Mouse (Mus musculus) CD4-positive, CD25-positive, alpha-beta regulatory T cell, adult 2 months (primary cell): ENCODE data around the gene Cp.
"Not testable (repeated sequence)": the region's sequence is repeated elsewhere in the genome, so short reads cannot be mapped to it uniquely, and the experiment has no call there.

Experiments
- DNase-seq: peaks from one replicate; pipeline ENCODE4 v3.0.0-alpha.2; 2012; ENCODE audit warnings: low read depth, low spot score

The Cp gene

DNA sequence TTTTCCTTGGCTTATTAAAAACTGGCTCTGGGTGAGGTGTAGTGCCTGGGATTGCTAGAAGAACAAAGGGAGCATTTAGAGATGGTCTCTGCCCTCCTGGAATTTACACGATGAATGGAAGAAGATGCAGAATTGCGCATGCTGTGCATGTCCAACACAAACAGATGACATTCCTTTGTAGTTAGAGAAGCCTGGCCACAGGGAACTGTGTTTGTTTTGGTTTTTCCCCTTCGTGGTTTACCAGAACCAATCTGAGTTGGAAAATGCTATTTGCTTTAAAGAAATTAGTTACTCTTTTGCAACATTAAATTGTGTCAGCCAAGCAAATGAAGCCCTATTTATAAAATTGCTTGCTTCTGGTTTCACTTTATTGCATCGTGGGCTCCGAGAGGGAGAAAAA is at the start of gene Cp:
Gene Cp (plus strand): TSS at position 170 of the 400 bp plus-strand sequence.
- DNase-seq: no peak

DNA sequence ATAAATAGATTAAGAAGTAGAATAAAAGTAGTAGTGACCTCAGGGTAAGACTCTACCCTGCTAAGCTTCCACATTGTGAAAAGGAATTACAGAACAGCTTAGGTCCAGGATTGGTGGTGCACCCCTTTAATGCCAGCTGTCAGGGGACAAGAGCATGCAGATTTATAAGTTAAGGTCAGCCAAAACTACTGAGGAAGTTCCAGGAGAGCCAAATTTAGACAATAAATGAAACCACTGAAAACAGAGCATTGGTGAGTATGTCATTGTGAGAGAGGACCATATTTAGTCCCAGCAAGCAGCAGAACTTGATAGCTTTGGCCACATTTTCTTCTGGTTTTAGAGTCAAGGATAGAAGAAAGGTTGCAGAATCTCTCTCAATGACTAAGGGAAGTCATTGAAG is 8.3 kb upstream of the Cp start:
- no peak for DNase-seq

DNA sequence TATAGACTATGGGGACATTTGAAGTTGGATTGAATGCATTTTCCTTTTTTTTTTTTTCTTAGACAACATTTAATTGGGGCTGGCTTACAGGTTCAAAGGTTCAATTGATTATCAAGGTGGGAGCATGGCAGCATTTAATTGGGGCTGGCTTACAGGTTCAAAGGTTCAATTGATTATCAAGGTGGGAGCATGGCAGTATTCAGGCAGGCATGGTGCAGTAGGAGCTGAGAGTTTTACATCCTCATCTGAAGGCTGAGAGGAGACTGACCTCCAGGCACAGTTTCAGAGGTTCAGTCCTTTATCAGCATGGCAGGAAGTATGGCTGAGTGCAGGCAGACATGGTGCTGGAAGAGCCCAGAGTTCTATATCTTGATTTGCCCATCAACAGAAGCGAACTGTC is 7.5 kb upstream of the Cp start:
- DNase-seq: not testable (repeated sequence)

DNA sequence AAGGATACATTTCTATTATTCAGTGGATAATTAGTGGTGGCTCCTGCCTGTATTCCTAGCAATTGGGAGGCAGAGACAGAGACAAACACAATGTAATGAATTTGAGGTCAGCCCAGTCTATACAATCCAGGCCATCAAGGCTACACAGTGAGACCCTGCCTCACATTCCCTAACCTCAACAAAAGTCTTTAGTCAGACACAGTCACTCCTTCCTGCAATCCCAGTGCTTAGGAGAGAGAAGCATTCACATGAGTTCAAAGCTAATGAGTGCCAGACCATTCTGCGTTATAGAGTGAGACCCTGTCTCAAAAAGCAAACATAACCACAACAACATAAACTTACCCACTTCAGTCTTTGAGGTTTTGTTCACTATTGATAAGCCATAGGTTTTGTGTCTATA is 3.4 kb upstream of the Cp start:
- DNase-seq: no peak

DNA sequence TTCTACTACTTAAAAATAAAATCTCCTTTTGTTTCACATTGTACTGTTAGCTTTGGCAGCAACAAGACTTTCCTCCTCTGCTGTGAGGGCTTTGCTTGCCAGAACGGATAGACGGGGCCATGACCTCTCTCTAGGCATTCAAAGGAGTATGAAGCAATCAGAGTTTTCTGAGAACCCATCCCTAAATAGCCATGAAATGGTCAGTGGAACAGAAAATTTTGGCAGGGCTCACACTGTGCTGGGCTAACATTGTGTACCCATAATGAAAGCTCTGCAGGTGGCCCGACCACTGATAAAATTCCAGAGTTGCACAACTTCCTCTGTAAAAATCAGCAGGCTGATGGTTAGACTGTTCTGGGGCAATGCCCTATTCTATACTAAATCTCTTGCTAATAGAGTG is 3.0 kb upstream of the Cp start:
- no peak for DNase-seq

DNA sequence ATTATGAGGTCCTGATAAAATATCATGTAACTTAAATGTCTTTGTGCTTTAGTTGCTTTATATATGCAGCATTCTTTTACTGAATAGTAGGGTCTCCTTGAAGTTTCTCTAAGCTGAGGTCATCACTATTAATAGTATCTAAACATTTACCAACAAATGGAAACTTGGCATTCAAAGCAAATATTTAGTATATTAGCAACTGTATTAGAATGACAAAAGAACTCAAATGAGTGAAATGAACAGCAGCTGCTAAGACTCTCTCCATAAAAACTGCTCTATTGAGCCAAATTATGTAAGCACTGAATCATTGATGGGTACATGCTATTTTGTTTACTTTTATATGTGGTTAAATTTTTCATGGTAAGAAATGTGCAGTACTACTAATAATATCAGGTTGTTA is 1.2 kb downstream of the Cp start:
- no peak for DNase-seq

DNA sequence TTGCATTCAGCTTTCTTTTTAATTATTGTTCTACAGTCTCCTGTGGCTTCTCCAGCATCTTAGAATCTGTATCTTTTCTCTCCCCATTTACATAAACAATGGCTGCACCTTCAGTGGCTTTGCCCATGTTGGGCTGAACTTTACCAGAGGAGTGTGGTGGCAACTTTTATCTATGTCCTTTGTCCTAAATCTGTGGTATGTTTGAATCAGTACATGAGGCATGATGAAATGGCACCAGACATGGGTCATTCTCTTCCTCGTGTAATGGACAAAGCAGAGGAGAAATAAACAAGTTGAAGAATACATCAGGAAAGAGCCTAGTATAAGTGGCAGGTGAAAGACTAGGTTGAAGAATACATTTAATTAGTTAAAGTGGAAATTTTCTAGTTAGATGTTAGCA is 2.1 kb downstream of the Cp start:
- DNase-seq: no peak

DNA sequence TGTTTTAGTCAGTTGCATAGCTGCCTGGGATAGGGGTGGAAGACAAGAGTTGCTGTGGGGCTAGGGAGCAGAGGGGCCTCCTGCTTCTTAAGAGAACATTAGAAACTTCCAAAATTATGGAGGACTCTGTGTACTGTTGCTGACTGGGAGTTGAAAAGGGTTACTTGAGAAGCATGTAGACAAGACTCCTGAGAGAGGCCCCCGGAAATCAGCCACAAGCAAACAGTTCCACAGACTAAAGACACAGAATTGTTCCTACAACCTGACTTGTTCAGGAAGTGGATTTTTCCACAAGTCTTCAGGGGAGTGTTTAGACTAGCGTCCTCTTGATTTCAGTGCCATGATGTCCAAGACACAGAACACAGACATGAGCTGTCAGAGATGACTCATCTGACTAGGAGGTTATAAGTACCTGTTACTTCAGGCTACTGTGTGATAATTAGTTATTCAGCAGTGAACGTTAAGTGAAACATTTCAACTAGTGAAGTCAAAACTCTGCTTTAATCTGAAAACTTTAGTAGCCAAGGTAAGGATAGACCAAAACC is 3.8 kb downstream of the Cp start:
- DNase-seq: no peak

DNA sequence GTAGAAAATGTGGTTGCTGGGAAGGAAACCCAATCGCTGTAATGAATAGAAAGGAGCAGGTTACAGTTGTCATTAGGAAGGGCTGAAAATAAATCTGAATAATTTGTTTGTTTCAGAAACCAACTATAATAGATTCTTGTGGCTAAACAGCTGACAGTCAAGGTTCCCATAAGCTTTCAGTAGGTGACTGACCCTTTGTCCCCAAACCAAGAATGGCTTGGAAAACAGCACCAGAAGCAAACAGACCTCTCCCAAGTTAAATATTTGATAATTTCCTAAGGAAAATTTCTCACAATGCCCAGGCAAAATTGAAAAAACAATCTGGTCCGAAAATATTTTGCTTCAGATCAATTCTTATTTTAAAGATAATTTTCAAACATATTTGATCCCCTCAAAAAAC is 4.5 kb downstream of the Cp start:
- no peak for DNase-seq

DNA sequence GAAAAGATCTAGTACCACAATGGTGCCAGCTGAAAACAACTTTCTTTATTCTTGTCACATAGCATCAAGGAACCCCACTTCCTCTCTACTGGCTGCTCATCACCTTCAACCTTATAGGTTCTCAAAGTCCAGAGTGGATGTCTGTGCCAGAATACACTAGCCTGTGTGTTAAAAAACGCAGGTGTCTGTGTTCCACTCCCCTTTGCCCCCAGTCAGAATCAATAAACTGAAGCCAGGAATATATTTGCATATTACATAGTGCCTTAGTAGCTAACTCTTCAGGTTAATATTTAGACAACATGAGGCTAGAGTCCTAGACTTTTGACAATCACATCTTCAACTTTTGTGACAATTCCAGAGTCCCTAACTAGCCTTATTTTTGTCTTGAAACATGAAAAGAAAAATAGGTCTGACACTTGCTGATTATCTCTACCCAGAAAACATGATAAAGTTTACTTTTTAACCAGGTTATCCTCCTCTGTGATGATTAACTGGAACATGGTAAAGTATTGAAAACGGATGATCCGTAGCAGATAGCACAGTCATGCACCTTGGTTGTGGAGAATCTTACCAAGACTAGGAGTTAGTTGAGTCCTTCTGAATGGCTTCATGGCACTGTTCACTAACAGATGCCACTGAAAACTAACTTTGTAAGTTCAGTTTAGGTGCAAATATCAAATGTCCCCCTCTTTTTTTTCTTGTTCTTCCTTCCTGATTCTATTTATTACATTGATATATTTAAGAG is 6.1 kb downstream of the Cp start:
- no peak for DNase-seq

DNA sequence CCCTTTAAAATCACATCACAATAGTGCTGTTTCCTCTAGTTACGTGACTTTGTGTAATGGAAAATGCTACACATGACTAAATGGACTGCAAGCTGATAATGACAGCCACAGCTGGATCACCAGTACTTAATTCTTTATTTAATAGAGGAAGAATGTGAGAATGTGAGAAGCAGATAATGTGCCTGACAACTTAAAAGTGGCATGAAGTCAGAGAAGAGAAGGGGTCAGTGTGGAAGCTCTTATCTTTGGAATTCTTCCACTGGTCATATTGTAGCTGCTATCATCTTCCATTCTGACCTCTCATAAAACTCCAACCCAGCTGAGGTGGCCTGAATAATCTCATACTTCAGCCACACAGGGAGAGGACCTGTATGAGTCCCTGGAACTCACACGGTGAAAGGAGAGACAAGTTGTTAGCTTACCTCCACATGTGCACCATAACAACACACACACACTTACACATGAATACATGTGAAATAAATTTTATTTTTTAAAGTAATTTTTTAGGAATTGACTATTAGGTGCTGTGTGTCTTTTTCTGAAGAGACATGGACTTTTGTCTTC is 7.9 kb downstream of the Cp start:
- DNase-seq: no peak

DNA sequence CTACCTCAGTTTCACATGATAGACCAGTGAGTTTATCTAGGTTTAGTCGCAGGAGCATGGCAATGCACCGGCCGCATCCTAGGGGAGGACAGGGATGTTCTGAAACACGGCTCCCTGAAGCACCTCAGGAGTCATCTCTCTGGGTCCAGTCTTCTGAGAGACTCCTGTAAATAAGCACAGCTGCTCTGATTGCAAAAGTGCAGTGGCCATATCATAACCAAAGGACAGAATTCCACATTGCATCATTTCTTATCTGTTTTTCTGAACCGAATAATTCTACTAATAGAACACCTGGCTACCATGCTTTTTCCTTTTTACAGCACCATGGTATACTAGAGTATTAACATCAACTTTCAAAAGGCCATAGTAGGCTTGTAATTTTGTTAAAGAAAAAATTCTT is 8.4 kb downstream of the Cp start:
- DNase-seq: no peak

DNA sequence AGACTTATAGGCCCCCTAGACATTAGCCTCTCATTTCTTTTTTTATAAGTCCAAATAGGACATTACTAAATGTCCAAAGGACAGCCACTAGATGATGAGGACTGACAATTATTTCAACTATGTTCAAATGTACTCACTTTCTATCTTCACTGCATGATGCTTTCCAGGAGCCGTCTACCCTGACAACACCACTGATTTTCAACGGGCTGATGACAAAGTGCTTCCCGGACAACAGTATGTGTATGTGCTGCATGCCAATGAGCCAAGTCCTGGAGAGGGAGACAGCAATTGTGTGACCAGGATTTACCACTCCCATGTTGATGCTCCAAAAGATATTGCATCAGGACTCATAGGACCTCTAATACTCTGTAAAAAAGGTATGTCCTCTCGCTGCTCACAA is 9.2 kb downstream of the Cp start:
- no peak for DNase-seq

DNA sequence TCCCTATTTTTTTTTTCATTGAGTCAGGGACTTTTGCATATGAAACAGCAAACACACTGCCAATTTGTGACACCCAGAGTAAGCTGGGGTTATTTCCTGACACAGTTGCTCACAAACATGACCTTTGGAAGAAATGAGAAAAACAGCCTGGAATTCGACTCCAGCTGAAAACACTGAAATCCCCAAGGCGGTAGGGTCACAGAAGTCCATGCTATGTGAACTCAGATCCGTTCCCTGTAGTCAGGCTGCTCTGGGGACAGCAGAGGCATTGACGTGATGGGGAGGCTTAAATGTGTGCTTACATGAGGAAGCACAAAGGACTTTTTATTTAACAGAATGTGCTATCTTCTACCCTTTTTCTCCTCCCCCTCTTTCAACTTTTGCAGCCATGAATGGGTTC is 21.6 kb downstream of the Cp start:
- no peak for DNase-seq

DNA sequence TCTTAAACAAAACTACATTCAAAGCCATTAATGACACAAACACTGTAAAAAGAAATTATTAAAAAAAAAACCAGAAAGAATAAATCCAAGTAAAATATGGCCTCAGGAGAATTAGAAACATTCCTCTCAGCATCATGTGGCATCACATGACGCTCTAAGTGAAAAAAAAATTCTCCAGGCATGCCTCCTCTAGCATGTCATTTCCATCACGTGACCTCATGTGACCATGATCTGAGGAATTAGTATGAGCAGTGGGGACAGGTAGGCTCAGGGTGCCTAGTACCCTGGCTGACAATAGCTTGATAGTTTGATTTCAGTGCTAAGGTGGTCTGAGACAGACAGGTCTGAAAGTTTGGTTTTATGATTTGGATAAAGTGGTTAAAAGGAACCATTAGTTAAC is 24.3 kb downstream of the Cp start:
- DNase-seq: no peak

DNA sequence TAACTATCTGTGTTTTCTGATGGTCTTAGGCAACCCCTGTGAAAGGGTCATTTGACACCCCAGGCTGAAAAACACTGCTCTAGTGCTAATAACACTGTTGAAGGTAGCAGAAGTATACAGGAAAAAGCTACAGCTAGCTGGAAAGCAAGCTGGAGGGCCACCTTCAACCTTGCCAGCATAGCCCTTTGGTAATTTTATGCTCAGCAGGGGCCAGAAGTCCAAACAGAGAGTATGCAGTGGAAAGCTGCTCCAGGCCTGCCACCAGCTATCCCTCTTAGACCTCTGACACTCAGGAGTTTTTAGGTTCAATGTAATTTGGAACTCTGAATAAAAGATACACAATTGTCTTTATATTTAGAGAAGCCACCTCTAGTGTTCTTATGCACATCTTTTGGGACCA is 26.0 kb downstream of the Cp start:
- no peak for DNase-seq

DNA sequence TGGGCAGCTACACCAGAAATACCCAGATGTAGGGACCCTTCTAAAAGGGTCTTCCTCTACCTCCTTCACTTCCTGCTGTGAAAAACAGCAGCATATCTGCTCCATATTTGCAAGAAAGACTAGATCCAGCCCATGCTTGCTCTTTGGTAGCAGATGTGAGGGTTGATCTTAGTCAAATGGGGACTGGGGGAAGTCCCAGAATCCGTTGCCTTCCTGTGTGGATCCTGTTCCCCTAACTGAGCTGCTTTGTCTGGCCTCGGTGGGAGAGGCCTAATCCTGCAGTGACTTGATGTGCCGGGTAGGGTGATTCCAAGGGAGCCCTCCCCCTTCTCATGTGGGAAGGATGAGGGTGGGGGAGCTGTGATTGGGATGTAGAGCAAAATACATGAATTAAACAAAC is 29.3 kb downstream of the Cp start:
- DNase-seq: peak; percentile 16

DNA sequence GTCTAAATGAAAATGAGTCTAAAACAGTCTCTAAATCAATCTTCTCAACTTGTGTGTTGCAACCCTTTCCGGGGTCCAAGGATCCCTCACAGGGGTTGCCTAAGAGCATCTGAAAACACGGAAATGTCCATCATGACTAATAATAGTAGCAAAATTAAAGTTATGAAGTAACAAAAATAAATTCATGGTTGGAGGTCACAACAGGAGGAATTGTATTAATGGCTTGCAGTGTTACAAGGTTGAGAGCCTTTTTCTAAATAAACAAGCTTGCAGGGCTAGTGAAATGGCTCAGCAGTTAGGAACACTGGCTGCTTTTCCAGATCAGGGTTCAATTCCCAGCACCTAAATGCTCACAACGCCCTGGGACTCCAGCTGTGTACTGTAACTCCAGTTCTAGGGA is 33.2 kb downstream of the Cp start:
- no peak for DNase-seq

DNA sequence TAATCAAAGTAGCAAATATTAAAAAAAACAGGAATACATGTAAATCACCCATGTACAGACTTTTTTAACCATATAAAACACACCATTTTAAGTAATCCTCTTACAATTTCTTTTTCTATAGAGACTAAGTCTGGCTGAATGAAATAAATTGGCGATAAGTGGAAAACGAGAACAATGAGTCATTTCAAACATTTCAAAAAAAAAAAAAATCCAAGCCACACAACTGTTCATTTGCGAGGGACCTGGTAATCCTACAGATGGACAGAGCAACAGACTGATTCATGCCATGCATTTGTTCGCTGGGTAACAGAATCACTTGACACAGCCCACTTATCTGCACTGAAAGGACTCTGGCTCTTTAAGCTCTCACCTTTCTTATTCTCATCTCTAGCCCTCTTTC is 35.5 kb downstream of the Cp start:
- DNase-seq: no peak

DNA sequence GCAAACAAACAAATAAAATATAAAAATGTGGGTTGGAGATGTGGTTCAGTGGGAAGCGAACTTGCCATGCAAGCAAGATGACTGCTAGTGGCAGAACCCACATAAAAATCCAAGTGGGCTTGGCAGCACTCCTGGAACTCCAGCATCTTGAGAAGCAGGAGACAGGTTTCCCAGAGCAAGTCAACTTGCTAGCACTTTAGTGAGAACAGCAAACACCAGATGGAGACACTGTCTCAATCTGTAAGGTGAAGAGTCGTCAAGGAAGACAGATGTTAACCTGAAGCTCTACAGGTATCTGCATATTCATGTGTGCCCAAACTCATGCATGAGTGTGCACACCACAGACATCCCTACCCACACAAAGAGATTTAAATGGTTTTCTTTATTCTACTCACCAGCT is 42.7 kb downstream of the Cp start:
- DNase-seq: no peak

DNA sequence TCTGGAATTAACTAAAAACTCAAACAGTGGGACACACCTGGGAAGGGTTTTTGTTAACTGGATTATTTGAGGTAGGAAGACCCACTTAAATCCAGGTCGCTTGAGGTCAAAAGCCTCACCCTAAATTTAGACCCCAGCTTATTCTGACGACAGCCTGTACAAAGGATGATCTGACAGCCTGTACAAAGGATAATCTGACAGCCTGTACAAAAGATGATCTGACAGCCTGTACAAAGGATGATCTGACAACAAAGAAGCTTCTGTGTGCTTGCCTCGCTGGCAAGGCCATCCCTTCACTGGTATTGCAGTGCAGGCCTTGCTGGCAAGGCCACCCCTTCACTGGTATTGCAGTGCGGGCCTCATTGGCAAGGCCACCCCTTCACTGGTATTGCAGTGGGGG is 44.0 kb downstream of the Cp start:
- DNase-seq: no peak

DNA sequence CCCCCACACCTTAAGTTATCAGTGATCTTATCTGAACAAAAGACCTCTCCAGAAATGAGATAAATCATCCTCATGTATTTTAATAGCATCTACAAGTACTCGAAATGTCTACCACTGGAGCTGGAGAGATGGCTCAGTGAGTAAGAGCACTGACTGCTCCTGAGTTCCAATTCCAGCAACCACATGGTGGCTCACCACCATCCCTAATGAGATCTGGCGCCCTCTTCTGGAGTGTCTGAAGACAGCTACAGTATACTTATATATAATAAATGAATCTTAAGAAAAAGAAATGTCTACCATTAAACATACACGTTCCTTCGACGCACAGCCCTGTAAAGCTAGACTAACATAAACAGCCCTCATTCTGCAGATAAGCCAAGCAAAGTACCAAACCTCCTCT is 45.9 kb downstream of the Cp start:
- DNase-seq: peak; percentile 34

DNA sequence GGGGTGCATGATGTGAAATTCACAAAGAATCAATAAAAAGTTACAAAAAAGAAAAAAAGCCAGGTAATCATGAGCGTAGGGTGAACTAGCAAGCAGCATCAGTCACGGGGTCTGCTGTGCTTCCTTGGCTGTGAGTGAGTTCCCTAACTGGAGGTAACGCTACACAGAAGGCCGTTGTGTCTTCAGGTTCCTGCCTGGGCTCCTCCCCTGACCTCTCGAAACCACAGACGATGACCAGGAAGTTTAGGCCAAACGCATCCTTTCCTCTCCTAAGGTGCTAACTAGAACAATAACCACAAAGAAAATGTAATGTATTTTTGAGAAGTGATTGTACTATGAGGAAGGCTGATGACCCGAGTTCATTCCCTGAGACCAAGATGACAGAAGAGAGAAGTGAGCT is 47.6 kb downstream of the Cp start:
- no peak for DNase-seq

DNA sequence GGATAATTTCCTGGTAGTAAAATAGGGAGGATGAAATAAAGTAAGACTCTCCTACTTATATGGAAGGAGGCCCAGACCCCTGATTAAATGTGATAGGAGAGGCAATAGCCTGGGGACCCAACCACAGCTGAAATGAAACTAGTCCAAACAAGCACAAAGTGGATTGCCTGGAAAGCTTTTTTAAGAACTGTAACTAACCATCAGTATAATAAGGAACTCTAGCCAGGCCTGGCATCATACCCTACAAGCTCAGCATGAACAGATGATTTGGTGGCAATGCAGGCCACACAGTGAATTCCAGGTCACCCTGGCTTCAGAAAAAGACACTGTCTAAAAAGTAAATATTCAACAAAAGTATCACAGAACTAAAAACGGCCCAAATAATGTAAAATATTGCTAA is 48.8 kb downstream of the Cp start:
- no peak for DNase-seq
